Mouse (Mus musculus): ENCODE results near the gene Celf2.

DNA sequence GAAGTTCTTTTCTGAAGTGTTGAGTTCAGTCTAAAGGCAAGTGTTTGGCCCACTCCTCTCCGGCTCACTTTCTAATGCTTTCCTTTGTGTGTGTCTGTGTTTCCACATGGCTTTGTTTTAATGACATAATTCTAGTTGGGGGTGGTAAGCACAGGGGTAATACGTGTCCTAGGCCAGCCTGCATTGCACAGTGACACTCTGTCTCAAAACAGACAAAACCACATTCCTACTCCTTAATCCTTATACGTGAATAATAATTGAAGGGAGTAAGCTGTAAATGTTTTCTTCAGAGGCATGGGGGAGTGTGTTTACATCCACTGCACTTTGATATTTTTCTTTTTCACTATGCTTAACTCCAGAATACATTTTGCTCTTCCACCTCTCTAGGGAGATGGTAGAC lies 415.9 kb downstream of the Celf2 start:
- TF ChIP-seq POLR2A (IDR thresholded peaks at IDR 0.05; ENCODE audit: borderline replicate concordance, low read depth, low read length) (no peak), CTCF (IDR thresholded peaks at IDR 0.05; ENCODE audit: low read depth, low read length) (no peak)

Measured in bone marrow macrophage, adult 2 months (primary cell).